Mouse (Mus musculus) CH12.LX (cell line): ENCODE results near the gene Rab20. TPM values are rescaled to one million over a fixed set of nuclear protein-coding genes. Genes with fewer than 3 reads are reported as not detected.

Source experiments
- DNase-seq: peaks from one replicate; pipeline ENCODE4 v3.0.0-alpha.2; 2013; ENCODE audit errors: extremely low read depth
- H3K27ac ChIP-seq: 2 replicates; pipeline ENCODE4 v1.5.1; 2012; ENCODE audit warnings: low read depth, mild to moderate bottlenecking, control low read depth, moderate library complexity; ENCODE audit not compliant: insufficient read depth
- H3K27me3 ChIP-seq: replicated peaks from 2 replicates; pipeline ENCODE3; 2012; ENCODE audit warnings: inconsistent platforms
- H3K36me3 ChIP-seq, 2 experiments: replicated peaks in 1 of 2; 2 replicates each; pipeline versions ENCODE3 to v1.6.1; 2012; ENCODE audit warnings: inconsistent platforms in 1 of 2, low read length in 1 of 2, mild to moderate bottlenecking in 1 of 2, mixed read lengths in 1 of 2, moderate library complexity in 1 of 2; ENCODE audit not compliant: control insufficient read depth in 1 of 2, insufficient read depth in 1 of 2
- H3K4me1 ChIP-seq, 2 experiments: 2 replicates each; pipeline ENCODE4 v1.6.1; 2012; ENCODE audit warnings: inconsistent platforms in 1 of 2, moderate library complexity in 1 of 2; ENCODE audit not compliant: insufficient read depth in 2 of 2, control insufficient read depth in 1 of 2
- H3K4me2 ChIP-seq: 2 replicates; pipeline ENCODE4 v1.6.1; 2012; ENCODE audit warnings: low read depth, mild to moderate bottlenecking, control low read depth; ENCODE audit not compliant: poor library complexity, insufficient read depth, severe bottlenecking
- H3K4me3 ChIP-seq, 3 experiments: fragments of 150-350 bp in 1 of 3; sonication (generic) in 1 of 3; replicated peaks in 1 of 3; 2 replicates each; pipeline versions ENCODE3 to v1.5.1; 2011 to 2012; ENCODE audit warnings: low read depth in 2 of 3, low read length in 2 of 3, mild to moderate bottlenecking in 2 of 3, moderate library complexity in 2 of 3, control low read depth in 1 of 3, improper control_type of control experiment in 1 of 3, inconsistent platforms in 1 of 3, mixed read lengths in 1 of 3; ENCODE audit not compliant: poor library complexity in 1 of 3
- H3K79me2 ChIP-seq: replicated peaks from 2 replicates; pipeline ENCODE4 v1.6.1; 2012; ENCODE audit warnings: mild to moderate bottlenecking, moderate library complexity; ENCODE audit not compliant: control insufficient read depth, poor library complexity, insufficient read depth, severe bottlenecking; ENCODE audit errors: extremely low read depth
- H3K9ac ChIP-seq: 2 replicates; pipeline ENCODE4 v1.6.1; 2012; ENCODE audit warnings: low read depth, mild to moderate bottlenecking, control low read depth, moderate library complexity; ENCODE audit not compliant: insufficient read depth
- H3K9me3 ChIP-seq: replicated peaks from 2 replicates; pipeline ENCODE3; 2012; ENCODE audit warnings: low read length, inconsistent platforms, mixed read lengths
- CTCF ChIP-seq, 2 experiments: IDR thresholded peaks in 1 of 2; conservative IDR thresholded peaks in 1 of 2; 2 replicates each; pipeline ENCODE4 v1.5.1; 2011 to 2012; ENCODE audit warnings: low read depth in 2 of 2, low read length in 2 of 2, improper control_type of control experiment in 1 of 2, inconsistent platforms in 1 of 2, mild to moderate bottlenecking in 1 of 2, moderate library complexity in 1 of 2
- E2F4 ChIP-seq: IDR thresholded peaks from 2 replicates; pipeline ENCODE4 v1.6.1; 2011; ENCODE audit warnings: low read depth, low read length, improper control_type of control experiment; ENCODE audit not compliant: insufficient replicate concordance
- ELF1 ChIP-seq: IDR thresholded peaks from 2 replicates; pipeline ENCODE4 v1.6.1; 2014; ENCODE audit warnings: low read depth, mild to moderate bottlenecking, inconsistent platforms, low read length, improper control_type of control experiment
- ETS1 ChIP-seq: conservative IDR thresholded peaks from 2 replicates; pipeline ENCODE4 v1.6.1; 2012; ENCODE audit warnings: low read depth, mild to moderate bottlenecking, inconsistent platforms, low read length, improper control_type of control experiment, moderate library complexity
- IRF4 ChIP-seq: IDR thresholded peaks from 2 replicates; pipeline ENCODE4 v1.6.1; 2014; ENCODE audit warnings: low read depth, mild to moderate bottlenecking, inconsistent platforms, low read length, improper control_type of control experiment
- KAT2A ChIP-seq: IDR thresholded peaks from 2 replicates; pipeline ENCODE4 v1.6.1; 2012; ENCODE audit warnings: low read length, improper control_type of control experiment, inconsistent platforms; ENCODE audit not compliant: insufficient replicate concordance
- MAX ChIP-seq: IDR thresholded peaks from 2 replicates; pipeline ENCODE4 v1.6.1; 2011; ENCODE audit warnings: low read length, improper control_type of control experiment
- MEF2A ChIP-seq: IDR thresholded peaks from 2 replicates; pipeline ENCODE4 v1.6.1; 2014; ENCODE audit warnings: low read depth, mild to moderate bottlenecking, inconsistent platforms, low read length, improper control_type of control experiment, borderline replicate concordance
- NELFE ChIP-seq: IDR thresholded peaks from 2 replicates; pipeline ENCODE4 v1.6.1; 2011; ENCODE audit warnings: low read depth, low read length, improper control_type of control experiment
- NRF1 ChIP-seq: IDR thresholded peaks from 2 replicates; pipeline ENCODE4 v1.6.1; 2014; ENCODE audit warnings: low read depth, mild to moderate bottlenecking, inconsistent platforms, low read length, improper control_type of control experiment, moderate library complexity
- POLR2A ChIP-seq: IDR thresholded peaks from 2 replicates; pipeline ENCODE4 v1.6.1; 2011; ENCODE audit warnings: low read depth, mild to moderate bottlenecking, improper control_type of control experiment, low read length
- POLR2AphosphoS2 ChIP-seq: IDR thresholded peaks from 2 replicates; pipeline ENCODE4 v1.6.1; 2011; ENCODE audit warnings: low read depth, low read length, improper control_type of control experiment
- RCOR1 ChIP-seq: conservative IDR thresholded peaks from 2 replicates; pipeline ENCODE4 v1.6.1; 2012; ENCODE audit warnings: low read depth, mild to moderate bottlenecking, inconsistent platforms, low read length, improper control_type of control experiment
- TBP ChIP-seq: conservative IDR thresholded peaks from 2 replicates; pipeline ENCODE4 v1.6.1; 2011; ENCODE audit warnings: low read depth, low read length, improper control_type of control experiment
- TCF12 ChIP-seq: IDR thresholded peaks from 2 replicates; pipeline ENCODE4 v1.6.1; 2014; ENCODE audit warnings: low read depth, mild to moderate bottlenecking, inconsistent platforms, low read length, improper control_type of control experiment
- USF1 ChIP-seq: IDR thresholded peaks from 2 replicates; pipeline ENCODE4 v1.6.1; 2014; ENCODE audit warnings: low read depth, mild to moderate bottlenecking, inconsistent platforms, low read length, improper control_type of control experiment
- USF2 ChIP-seq: conservative IDR thresholded peaks from 2 replicates; pipeline ENCODE4 v1.6.1; 2011; ENCODE audit warnings: low read depth, low read length, improper control_type of control experiment
- ZC3H11A ChIP-seq: IDR thresholded peaks from 2 replicates; pipeline ENCODE4 v1.6.1; 2012; ENCODE audit warnings: low read depth, mild to moderate bottlenecking, inconsistent platforms, low read length, improper control_type of control experiment
- ZKSCAN1 ChIP-seq: IDR thresholded peaks from 2 replicates; pipeline ENCODE4 v1.6.1; 2012; ENCODE audit warnings: low read depth, inconsistent platforms, low read length, improper control_type of control experiment, borderline replicate concordance
- dilution Hi-C: fragments of 300-500 bp; cut with MboI; formaldehyde crosslinking; loops from 2 replicates; pipeline ENCODE4 v1.14.3; 2020; ENCODE audit warnings: low sequenced_read_pairs; ENCODE audit not compliant: extremely low pct_unique_long_range_greater_than_20kb, extremely low pct_ligation_motif_present
- in situ Hi-C: fragments of 300-500 bp; cut with MboI; formaldehyde crosslinking; loops from 3 replicates; pipeline ENCODE4 v1.14.3; 2019; ENCODE audit warnings: low sequenced_read_pairs, low pct_ligation_motif_present, low pct_unique_long_range_greater_than_20kb, mixed read lengths
- polyA plus RNA-seq: library from polyadenylated mRNA; unstranded; fragments of >175 nt; gene quantifications from 2 replicates; pipeline ENCODE4 v1.2.1, GENCODE M21; 2012; ENCODE audit warnings: low read depth; ENCODE audit not compliant: insufficient read length
- total RNA-seq, 2 experiments: library from RNA; depleted of rRNA; stranded (reverse); fragments of 300-350 nt in 1 of 2; fragments of >200 nt in 1 of 2; gene quantifications; 2 replicates each; pipeline ENCODE4 v1.2.3; 2012 to 2014

Rab20 gene
- total and polyA plus RNA-seq, 3 experiments, result 12.8 to 22.8 (median 18.2) TPM

GRCm38 (mm10) chr8:11457278-11457677, 21.2 kb downstream of the Rab20 start:
- Histone ChIP-seq H3K9me3 (peaks cover 10% of the 10 kb centered on the region), H3K4me2 (no peak overlapping the region), H3K9ac (no peak overlapping the region), H3K79me2 (peaks cover 2% of the 10 kb centered on the region), H3K4me3 (no peak overlapping the region), H3K27me3 (no peaks in the 10 kb centered on the region), H3K36me3 (peaks cover 7 to 25% of the 10 kb centered on the region in 2 experiments), H3K27ac (no peak overlapping the region), H3K4me1 (peaks cover 59 to 73% of the 10 kb centered on the region in 2 experiments)
- no peak for DNase-seq
- dilution Hi-C loops (no loop called here), in situ Hi-C loops (loop anchor here (10.0 kb wide), 1 partner anchor 158 kb away; no protein-coding TSS in a partner anchor)
- TF ChIP-seq POLR2AphosphoS2 (no peak), MEF2A (no peak), TBP (no peak), ELF1 (no peak), NELFE (no peak), USF2 (no peak), KAT2A (no peak), MAX (no peak)

- TF ChIP-seq ZC3H11A (no peak), RCOR1 (no peak), ZKSCAN1 (no peak), CTCF (conservative IDR thresholded peaks at IDR 0.05 in 1 of 2, IDR thresholded peaks at IDR 0.05 in 1 of 2; ENCODE audit: low read depth in 2 of 2, low read length in 2 of 2) (no peak), E2F4 (no peak), NRF1 (no peak), MAX (no peak), TCF12 (no peak), IRF4 (no peak), USF1 (no peak), ETS1 (no peak), POLR2A (no peak)
- TF ChIP-seq, all 38 proteins: peak for 0
- Histone ChIP-seq H3K36me3 (peaks cover 7 to 20% of the 10 kb centered on the region in 2 experiments), H3K4me2 (no peak overlapping the region), H3K27me3 (no peaks in the 10 kb centered on the region), H3K4me3 (no peak overlapping the region), H3K9me3 (no peaks in the 10 kb centered on the region), H3K4me1 (peaks cover 56 to 63% of the 10 kb centered on the region in 2 experiments), H3K9ac (no peak overlapping the region), H3K27ac (no peak overlapping the region), H3K79me2 (no peaks in the 10 kb centered on the region; the same call in 1 of the 2 replicates)
- dilution Hi-C loops, result no loop called here
- in situ Hi-C loops, result loop anchor here (5.0 to 10.0 kb wide), 2 partner anchors 33 to 161 kb away; no protein-coding TSS in a partner anchor
- no peak for DNase-seq
Measured at GRCm38 (mm10) chr8:11454228-11454627, 24.3 kb downstream of the Rab20 start.
